Mouse (Mus musculus) retina, embryonic 14.5 days (tissue): ENCODE data around the gene Ralb.

Experiments used
- DNase-seq: peaks from one replicate; pipeline ENCODE4 v3.0.0-alpha.2; 2015; ENCODE audit warnings: low spot score

The Ralb gene

DNA sequence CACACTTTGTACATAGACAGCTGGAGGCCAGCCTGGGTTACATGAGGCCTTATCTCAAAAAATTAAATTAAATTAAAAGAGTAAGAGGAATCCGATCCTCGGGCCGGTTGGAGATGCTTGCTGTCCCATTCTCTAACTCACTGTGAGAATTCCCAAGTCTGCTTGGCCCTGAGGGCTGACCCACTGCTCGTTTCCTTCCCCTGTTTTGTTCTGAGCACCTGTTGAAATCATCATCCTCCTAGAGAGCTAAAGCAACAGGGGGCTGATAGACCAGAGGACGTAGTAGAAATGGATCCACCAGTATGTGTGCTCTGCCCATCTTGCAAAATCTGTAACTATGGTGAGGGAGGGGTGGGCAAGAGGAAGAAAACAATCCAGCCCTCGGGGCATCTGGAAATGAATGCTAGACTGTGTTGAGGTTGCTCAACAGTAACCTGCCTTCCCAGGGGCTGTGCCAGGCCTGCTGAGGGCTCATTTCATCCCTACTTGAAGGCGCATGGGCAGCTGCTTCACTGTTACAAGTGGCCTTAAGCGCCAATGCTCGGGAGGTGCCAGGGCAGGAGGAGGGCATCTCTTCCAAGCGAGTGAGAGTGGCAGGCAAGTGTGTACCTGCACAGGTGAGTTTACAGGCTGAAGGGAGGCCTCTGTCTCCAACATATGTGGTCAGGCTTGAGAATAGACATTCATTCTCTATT, 53.8 kb downstream of the Ralb start:
- DNase-seq, result no peak

DNA sequence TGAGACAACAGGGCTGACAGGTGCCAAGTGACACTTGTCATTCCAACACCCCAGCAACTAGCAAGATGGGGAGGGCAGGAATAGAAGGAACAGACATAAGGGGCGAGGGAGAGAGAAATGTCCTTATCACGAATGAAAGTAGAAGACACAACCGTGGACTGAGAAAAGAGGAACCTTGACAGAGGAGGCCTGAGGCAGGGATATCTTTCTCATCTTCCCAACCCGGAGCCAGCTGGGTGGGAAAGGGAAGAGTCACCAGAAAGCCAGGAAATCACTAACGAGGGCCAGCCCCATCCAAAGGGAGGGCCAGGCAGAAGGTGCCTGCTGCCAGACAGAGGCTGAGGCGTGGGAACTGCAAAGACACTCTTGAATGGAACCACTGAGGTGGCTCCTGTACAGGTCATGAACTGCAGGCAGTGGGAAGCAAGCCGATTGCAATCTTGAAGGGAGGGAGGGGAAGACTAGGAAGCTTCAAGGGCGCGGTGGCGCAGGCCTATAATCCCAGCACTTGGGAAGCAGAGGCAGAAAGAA, 57.8 kb downstream of the Ralb start:
- DNase-seq, result no peak

DNA sequence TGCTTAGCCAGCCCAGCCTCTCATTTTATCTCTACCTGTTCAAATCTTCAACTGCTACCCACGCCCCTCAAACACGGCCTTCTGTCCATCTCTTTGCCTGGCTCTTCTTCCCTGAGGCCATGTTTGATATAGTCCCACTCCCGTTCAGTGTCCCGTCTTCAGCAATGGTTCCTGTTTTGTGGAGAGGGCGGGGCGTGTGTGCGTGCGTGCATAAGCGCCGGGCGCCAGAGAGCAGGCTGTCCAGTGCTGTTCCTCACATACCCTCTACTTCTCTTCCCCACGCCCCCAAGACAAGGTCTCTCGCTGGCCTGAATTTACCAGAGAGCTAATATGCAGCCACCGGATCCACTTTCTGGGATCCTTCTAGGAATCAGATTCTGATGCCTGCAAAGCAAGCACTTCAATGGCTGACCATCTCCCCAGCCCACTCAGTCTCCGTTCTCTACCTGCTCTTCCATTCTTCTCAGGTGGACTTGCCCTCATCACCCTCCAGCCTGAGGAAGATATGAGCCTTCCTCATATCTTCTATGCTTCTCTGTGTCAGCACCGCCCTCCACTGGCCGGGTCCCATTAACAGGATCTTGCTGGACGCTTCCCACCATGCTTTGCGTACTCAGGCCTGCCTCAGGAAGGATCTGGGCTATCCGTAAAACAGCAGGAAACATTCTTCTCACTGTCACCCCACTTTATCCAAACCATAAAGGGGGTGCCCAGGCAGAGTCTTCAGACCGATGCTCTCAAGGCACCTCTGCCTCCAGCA, 60.8 kb downstream of the Ralb start:
- DNase-seq, result no peak

DNA sequence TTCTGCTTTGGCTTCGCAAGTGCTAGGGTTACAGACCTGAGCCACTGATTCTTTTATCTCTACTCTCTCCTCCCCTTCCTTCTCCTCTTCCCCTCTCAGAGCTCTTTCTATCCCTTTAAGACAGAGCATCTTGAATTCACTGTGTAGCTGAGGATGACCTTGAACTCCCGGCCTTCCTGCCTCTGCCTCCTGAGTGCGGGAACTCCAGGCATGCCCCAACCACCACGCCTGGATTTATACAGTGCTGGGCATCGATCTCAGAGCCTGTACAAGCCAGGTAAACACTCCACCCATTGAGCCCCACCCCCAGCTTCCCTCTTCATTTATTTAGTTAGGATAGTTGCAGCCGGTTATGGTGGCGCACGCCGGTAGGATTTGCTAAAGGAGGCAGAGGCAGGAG, 61.7 kb downstream of the Ralb start:
- no peak for DNase-seq

DNA sequence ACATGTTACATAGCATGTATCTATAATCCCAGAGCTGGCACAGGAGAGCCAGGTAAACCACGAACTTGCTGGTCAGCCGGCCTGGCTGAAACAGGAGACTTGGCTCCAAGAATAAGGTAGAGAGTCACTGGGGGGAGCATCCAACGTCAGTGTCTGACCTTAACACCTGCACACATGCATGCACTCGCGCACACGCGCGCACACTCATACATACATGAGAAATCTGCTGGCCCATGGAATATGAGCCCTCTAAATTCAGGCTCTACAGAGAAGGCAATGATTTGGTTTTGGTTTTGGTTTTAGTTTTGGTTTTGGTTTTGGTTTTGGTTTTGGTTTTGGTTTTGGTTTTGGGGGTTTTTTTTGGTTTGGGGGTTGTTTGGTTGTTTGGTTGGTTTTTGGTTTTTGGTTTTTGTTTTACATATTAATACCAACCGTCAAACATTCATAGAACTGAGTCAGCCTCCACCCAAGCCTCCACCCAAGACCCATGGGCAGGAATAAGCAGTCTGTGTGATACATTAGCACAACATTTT, 66.4 kb downstream of the Ralb start:
- DNase-seq, result no peak

DNA sequence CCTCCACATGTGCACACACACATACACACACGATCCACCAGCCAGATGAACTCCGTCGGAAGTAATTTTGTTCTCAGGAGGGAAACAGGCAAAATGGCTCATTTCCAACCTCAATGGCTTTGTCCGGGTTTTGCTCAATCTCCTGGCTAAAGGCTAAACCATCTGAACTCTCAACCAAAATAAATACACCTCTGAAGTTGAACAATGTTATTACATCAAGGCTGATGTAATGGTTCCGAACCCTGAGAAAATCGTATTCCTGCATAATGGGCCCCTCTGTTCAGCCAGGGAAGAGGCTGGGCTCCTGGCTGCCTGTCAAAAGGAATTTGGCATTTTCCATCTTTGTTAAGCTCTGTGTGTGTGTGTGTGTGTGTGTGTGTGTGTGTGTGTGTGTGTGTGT, 67.2 kb downstream of the Ralb start:
- DNase-seq, result no peak

DNA sequence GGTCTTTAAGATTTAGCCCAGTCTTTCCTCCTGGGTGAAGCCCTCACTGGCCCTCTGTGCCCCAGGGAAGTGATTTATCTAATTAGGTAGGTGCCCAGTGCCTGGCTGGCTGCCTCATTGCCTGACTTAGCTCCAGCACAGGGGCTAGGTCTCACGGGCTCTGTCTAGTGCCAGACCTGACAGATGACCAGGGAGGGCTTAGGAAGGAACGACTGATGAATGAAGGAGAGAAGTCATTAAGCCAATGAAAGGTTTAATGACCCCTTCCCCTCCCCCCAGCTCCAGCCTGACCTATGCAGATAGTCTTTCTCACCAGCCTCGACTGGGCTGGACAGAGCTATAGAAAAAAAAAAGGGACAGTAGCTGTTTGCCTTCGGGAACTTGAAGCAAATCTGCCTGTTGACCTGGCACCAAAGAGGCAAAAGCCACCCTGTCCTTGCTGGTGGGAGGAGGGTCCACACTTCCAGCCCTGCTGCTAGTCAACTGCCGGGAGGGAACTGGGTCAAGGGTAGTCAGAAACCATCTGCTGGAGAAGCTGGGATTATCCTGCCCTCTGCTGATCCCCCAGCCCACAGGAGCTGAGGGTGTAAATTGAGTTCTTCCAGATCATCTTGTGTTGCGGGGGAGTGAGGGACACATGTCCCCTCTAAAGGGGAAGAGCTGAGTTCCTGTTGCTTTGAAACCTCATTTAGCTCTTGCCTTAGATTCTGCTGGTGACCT, 80.3 kb downstream of the Ralb start:
- peak; percentile 52 for DNase-seq

DNA sequence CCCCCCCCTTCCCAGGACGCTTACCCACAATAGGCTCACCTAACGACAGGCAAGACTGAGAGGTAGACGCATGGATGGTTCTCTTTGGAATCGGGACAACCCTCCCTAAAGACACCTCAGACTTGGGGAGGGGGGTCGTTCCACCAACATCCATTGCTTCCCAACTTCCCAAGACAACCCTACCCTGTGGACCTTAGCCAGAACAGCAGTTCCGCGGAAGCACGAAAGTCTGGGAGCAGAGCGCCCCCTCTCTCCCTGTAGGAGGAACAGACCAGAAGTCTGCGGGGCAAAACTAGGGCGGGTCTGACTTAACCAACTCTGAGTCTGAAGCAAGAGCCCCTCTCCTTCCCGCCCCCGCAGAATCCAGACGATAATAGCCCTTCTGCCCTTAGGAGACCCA, 81.1 kb downstream of the Ralb start:
- DNase-seq, result peak; percentile 72

DNA sequence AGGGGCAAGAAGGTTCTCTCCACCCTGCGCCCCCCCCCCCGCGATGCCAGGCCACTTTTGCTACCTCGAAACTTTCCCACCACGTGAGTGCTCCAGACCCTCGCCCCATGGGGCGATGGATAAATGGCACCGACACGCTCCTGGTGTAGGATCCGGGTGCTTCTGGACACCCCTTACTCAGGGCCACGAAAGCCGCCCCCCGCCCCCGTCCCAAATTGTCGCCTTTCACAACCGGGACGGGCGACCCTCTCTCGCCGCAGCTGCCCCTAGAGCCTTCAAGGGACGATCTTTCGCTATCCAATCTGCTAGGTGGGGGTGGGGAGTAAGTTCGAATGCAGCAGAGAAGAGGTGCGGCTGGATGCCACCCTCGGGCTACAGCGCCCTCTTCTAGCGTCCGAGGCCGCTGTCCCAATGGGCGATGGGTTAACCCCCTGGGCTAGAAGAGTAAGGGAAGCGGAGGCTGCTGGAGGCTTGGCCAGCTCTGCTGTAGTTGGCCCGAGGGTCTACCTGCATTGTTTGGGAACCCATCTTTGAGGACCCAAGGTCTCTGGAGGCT, 82.1 kb downstream of the Ralb start:
- peak; percentile 37 for DNase-seq

DNA sequence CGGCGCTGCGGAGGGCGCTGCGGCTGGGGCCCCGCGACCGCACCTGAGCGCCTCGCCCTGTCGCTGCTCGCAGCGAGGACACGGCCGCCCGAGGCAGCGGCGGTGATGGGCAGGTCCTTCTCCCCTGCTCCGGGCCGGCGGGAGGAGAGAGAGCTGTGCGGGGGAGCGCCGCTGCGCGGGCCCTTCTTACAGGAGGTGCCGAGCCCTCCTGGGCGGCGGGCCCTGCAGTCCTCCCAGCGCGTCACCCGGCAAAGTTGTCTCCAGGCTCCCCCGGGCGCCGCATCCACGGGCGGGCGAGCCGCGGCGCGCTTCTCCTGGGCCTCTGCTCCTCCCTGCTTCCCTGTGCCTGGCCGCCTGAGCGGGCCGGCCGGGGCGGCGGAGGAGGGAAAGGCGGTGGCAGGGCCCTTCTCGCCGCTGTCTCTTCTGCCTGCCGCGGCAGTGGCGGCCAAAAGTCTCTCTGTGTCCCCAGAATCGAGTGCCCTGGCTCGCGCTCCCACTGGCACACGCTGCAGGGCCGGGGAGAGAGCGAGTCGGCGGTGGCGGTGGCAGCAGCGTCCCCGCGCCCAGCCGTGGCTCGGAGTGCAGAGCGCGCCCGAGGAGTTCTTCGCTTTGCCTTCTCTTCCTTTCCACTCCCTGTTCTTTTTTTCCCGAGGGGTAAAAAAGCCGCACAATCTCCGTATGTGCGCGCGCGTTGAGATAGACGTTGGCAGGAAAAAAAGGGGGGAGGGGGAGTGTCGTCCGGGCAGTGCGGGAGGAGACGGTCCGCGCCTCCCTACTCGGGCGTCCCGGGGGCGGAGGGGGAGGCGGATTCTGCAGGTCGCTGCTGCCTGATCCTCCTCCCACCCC, 82.8 kb downstream of the Ralb start, which contains the start of gene Inhbb:
Gene Inhbb (minus strand): TSS at position 673 of the 846 bp plus-strand sequence.
- peak; percentile 56 for DNase-seq

DNA sequence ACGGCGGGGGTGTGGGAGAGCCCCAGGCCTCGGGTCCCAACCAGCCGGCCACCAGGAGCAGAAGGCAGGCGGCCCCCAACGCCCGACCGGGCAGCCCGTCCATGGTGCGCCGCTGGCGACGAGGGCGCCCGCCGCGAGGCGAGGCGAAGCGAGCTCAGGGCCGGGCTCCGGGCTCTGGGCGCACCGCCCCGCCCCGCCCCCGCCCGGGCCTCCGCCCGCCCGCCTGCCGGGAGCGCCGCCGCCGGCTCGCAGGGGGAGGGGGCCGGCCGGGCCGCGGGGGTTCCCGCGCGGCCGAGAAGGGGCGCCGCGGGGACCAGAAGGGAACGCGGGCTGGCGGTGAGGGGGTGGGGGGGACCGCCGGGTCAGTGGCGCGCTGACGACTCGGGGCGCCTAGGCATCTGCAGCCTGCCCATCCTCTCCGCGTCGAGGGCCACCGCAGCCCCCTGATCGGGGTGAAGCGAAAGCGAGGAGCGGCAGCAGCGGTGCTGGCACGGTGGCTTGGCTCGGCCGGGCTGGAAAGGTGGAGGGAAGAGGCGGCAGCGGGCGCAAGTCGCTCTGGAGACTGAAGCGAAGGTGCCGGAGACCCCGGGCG, 83.5 kb downstream of the Ralb start:
- DNase-seq, result peak; percentile 37
